Mouse (Mus musculus): ENCODE measurements around the gene Pik3r1.

The Pik3r1 gene

DNA sequence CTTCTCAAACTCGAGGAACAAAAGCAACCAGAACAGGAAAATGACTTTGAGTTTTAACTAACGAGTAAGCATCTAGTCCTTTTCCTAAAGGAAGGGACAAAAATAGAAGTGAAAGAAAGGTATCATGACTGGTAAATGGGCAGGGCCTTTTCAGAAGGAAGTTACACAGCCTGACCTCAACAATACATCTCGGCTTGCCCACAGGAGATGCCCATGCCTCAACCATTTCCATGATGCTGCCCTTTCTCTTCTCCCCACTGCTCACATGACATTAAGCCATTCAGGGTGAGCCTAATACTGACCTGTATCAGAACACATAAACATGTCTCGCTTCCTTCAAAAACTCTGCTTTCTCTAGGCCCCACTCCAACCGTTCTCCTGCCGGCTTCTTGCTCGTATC, 33.8 kb downstream of the Pik3r1 start:
- TF ChIP-seq GATA4 (IDR thresholded peaks at IDR 0.05; ENCODE audit: insufficient replicate concordance, low read length): no peak

DNA sequence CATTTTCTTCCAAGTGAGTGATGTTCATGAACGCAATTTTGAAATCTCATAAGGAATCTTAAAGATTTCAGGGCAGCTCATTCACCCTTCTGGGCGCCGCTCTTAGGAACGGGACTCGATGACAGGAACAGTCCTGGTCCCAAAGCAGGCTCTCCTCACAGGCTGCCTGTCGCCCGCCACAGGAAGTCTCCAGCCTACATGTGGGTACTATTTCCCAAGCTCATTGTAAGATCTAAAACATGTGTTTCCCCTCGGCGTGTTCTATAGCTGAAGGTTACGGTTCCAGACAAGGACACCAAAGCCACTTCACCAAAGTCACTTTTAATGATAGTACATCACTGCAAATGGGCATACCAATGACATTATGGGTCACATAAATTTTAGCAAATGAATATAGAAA, 35.3 kb downstream of the Pik3r1 start:
- TF ChIP-seq GATA4 (IDR thresholded peaks at IDR 0.05; ENCODE audit: insufficient replicate concordance, low read length): no peak

DNA sequence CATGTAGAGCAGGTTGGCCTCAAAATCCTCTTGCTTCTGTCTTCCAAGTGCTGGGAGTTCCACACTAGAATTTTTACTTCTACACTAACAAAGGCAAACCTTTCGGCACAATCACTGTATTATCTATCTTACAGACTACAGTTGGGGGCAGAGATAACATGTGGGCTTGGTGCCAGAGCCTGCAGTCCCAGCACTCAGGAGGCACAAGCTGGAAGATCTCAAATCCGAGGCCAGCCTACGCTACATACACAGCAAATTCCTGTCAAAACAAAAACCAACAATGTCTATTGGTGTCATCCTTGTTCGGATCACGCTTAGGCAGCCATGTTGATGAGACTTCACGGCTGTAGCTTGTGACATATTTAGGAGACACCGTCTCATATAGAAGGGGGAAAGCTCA, 36.2 kb downstream of the Pik3r1 start:
- no peak for TF ChIP-seq GATA4 (IDR thresholded peaks at IDR 0.05; ENCODE audit: insufficient replicate concordance, low read length)

DNA sequence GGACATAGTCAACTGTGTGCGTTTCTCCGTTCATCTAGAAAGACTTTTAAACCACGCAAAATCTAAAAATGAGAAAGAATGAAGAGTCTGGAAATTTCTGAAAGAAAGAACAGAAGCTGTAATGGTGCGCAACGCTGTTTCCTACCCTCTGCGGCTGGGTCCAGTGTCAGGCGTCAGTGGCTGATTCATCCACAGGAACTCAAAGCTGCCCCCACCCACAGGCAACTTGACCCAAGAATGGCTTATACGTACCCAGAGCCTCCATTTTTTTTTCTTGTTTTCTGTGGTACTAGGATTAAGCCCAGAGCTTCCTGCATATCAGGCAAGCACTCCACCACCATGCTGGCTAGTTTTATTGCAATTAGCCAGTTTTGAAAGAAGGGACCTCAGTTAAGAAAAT, 37.7 kb downstream of the Pik3r1 start:
- TF ChIP-seq GATA4 (IDR thresholded peaks at IDR 0.05; ENCODE audit: insufficient replicate concordance, low read length): no peak

DNA sequence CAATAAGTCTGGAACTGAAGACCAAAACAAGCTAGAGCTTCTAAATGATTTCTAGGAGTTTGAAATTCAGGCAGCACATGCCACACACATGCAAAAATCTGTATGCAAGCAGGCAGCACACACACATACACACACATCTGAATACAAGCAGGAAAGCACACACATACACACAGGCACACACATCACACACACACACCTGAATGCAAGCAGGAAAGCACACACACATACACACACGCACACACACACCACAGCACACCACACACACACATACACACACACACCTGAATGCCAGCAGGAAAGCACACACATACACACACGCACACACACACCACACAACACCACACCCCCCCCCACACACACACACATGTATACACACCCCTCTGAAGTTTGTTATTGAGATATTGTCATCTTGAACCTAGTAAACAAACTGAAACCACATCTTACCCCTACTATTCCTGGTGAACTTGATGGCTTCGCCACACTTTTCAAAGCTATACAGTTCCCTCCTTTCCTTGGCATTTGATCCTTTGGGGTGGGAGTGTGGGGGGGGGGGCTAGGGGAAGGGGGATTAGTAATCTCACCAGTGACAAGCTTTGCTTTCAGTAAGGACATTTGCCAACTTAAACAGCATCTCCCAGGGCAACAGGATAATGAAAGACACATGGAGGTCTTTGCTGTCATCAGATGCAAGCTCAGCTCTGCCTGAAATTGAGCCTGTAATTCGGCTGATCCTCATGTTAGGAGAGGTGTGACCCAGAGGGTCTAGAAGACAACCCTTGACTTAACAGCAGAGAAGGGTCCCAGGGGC, 38.6 kb downstream of the Pik3r1 start:
- TF ChIP-seq GATA4 (IDR thresholded peaks at IDR 0.05; ENCODE audit: insufficient replicate concordance, low read length): no peak

DNA sequence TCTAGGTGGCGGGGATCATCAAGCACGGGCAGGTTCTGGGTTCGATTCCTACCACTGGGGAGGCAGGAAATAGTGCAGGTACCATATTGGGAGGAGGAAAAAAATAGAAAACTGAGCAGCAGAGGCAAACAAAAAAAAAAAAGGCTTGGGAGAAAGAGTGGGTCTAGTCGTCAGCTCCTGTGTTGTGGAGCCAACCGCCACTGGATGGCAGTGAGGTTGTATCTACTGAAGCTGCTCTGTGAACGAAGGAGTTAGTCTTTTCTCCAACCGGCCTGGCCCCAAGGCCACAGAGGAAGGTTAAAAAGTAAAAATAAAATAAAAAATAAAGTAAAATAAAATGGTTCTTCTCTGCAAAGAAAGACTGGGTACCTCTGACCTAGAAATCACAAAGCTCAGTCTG, 39.2 kb downstream of the Pik3r1 start:
- no peak for TF ChIP-seq GATA4 (IDR thresholded peaks at IDR 0.05; ENCODE audit: insufficient replicate concordance, low read length)

DNA sequence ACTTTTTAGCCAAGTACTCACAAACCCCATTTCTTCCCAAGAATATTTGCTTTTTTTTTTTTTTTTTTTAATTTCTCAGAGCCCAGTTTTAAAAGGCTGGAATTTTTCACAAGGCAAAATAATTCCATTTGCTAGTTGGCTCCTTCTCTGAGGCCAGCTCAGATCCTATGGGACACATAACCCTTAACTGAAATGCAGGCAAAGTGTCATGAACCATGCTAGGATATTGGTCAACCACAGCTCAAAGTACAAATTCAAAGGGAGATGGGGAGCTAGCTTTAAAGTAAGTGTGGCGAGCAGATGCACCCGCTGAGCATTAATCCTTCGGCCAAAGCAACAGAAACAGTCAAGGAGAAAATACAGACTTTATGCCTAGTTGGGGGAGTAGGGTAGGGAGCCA, 39.7 kb downstream of the Pik3r1 start:
- no peak for TF ChIP-seq GATA4 (IDR thresholded peaks at IDR 0.05; ENCODE audit: insufficient replicate concordance, low read length)

DNA sequence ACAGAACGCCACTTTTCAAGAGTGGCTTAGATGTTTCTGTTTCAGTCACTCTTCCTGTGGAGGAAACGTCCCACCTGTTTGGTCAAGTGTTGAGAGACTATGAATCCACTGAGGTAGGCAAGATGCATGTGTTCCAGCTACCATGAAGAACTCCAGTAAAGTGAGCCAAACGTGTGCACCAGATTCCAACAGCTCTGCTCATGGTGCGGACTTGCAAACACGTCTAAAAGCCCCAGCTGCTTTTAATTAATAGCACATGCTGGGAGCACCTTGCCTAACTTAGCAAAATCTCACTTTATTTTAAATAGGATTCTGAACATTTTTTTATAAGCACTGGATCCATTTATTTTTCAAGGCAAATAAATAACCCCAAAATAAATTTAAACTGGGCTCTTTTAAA, 40.2 kb downstream of the Pik3r1 start:
- no peak for TF ChIP-seq GATA4 (IDR thresholded peaks at IDR 0.05; ENCODE audit: insufficient replicate concordance, low read length)

DNA sequence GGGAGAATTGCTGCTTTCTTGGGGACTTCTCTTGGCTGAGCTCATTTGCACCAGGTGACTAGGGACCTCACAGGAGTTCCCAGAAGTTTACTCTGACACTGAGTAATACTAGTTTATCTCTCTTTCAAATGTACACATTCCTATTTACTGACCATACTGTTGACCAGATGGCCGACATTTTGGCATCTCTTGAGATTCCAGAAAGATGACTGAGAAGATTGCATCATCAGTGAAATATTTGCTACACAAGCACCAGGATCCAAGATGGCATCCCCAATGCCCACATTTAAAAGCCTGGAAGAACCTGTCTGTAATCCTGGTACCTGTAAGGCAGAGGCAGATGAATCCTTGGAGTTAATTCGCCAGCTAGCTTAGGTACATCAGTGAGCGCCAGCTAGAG, 41.1 kb downstream of the Pik3r1 start:
- no peak for TF ChIP-seq GATA4 (IDR thresholded peaks at IDR 0.05; ENCODE audit: insufficient replicate concordance, low read length)

DNA sequence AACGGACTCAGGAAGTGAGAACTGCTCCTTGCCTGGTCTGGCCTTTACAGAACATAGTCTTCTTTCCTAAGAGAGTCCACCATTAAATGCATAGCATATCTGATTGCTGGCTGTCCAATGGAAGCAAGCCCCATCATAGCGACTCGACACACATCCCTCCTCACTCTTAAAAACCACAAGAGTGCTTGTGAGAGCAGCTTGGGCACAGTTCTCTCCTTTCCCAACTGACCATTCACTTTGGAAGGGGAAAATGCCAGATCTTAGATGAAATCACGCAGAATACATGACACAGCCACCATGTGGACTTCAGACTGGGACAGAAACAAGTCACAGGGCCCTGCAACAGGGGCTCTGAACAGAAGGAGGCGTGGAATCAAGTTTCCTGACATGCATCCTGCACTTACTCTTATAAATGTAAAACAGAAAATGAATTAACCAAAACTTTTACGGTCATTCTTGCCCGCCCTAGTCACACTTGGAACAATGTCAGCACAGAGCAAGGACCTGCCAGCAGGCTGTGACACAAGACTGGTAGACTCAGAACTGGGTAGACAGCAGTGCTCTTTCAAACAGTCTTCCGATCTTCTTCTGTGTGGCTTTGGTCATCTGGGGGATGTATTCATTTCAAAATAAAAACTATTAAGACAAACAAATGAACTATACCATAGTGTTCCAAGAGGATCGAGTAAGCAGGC, 46.0 kb downstream of the Pik3r1 start:
- TF ChIP-seq GATA4 (IDR thresholded peaks at IDR 0.05; ENCODE audit: insufficient replicate concordance, low read length): no peak

DNA sequence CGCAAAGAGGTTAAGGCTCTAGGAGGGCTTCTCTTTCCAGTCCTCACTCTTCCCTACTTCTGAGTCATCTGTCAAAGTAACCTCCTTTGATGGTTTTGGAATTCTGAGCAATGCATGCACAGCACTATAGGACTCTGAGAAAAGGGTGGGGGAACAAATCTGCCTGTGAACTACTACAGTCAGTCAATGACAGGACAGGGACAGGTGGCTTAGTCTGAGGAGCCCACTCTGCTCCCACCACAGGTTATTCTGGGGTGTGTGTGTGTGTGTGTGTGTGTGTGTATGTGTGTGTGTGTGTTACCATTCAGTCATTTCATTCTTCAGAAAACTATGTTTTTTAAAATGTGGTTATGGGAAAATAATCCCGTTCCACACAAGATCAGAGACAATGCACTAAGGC, 46.9 kb downstream of the Pik3r1 start:
- TF ChIP-seq GATA4 (IDR thresholded peaks at IDR 0.05; ENCODE audit: insufficient replicate concordance, low read length): no peak

DNA sequence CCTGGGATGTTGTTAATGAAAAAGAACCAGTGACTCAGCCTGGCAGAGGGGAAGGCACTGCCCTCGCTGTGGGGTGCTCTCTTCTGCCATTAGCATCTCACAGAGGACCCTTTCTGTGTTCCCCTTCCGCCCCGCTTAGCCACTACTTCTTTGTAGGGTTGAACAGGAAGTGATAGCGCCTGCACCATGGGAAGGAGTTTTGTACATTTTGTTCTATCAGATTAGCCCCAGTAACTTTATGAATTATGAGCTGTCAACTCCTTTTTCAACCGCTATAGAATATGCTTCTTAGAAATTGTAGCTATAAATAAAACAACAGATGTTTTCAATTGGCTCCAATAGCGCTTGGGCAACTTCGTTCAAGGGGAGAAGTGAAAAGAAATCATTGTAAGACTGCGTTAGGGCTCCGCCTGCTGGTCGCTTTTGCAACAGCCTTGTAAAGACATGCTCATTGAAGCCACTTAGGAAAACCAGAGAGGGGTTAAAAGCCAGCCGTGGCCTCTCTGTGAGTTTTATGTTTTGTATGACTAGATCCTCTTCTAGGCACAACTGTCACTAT, 48.6 kb downstream of the Pik3r1 start:
- peak; percentile 45; the same call in 1 of the 2 replicates for TF ChIP-seq GATA4 (IDR thresholded peaks at IDR 0.05; ENCODE audit: insufficient replicate concordance, low read length)

DNA sequence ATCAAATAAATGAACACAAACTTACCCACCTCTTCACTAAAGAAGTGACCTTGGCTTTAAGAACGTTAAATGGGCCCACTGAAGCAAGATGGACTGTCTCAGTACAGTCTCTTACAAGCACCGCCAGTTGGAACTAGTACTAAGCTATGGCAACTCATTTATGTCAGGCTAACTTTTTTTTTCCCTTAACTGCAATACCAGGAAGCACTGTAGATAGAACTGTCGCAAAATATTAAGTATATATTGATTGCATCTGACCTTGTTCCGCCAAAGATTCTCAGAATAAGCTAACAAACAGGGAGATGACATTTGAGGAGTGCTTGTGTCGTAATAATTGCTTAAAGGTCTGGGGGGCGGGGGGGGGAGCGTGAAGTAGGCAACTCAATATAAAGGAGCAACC, 49.3 kb downstream of the Pik3r1 start:
- no peak for TF ChIP-seq GATA4 (IDR thresholded peaks at IDR 0.05; ENCODE audit: insufficient replicate concordance, low read length)

DNA sequence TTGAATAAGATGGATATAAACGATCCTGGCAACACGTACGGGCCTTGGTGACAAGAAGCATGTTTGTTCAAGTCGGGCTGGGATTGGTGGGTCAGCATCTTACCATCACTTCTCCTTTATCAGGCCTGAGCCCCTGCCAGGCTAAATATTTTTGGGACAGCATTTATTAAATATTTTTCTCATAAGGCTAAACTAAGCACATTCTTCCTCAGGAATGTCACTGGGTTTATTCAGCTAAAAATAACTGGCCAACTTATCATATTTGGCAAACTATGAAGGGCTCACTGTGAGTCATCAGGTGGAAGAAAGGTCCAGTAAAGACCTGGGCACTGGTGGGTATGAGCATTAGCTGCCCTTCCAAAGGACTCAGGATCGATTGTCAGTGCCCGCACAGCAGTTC, 50.2 kb downstream of the Pik3r1 start:
- TF ChIP-seq GATA4 (IDR thresholded peaks at IDR 0.05; ENCODE audit: insufficient replicate concordance, low read length): no peak

DNA sequence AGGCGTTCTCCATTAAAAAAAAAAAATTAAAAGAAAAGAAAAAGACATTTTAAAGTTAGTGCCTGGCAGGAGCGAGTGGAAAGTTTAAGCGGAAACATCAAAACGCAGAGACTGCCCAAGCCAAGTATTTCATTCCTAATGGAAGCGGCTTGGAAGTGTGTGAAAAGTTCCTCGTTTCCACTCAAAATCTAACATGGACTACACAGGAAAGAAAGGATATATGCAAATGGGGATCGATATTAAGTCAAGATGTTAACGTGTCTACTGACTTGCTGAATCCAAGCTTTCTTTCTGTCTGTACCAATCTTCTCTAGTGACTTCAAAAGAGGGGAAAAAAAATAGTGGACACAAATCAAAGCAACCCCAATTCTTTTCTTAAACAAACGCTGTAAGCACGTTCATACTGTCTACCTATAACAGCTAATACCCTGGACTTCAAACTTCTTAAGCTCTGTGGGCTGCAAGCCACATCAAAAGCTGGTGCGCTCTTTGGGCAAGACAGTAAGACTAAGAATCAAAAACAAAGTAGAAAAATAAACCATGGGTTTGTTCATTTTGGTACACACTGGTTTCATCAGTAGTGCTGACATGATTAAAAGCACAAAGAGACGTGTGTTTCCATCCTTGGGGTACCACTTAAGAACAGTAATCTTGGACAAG, 54.5 kb downstream of the Pik3r1 start:
- no peak for TF ChIP-seq GATA4 (IDR thresholded peaks at IDR 0.05; ENCODE audit: insufficient replicate concordance, low read length)

All from liver, adult (tissue).